ENCODE assay signal across 8 mouse cellular contexts in genomic region chr14:21748142-21748870, GRCm38 (mm10). TPM values are rescaled to one million over a fixed set of nuclear protein-coding genes. Genes with fewer than 3 reads are reported as not detected.
DNase-seq lines count a peak whose midpoint lies in the region; ATAC-seq and TF ChIP-seq lines count a peak whose summit lies in the region.

No protein-coding gene starts in this region.

- DNase-seq in layer of hippocampus, adult 2 months (ENCODE audit: low spot score in 2 of 2): peak in 1 of 2 experiments; percentile 71
- no peak for DNase-seq in layer of hippocampus, adult 9-11 months
- DNase-seq in 416B (ENCODE audit: low read depth): peak; percentile 57
- peak; percentile 56 for DNase-seq in cerebellum, adult 8-10 months
- DNase-seq in hindbrain, postnatal 0 days (ENCODE audit: low spot score): peak; percentile 58
- peak; percentile 72 for DNase-seq in retina, embryonic 14.5 days (ENCODE audit: low spot score)
- DNase-seq in layer of hippocampus, adult 8-10 months (ENCODE audit: low spot score in 2 of 2): no peak

- H3K4me1 ChIP-seq in hindbrain, postnatal 0 days (ENCODE audit: insufficient read depth, low read length): 0 out of 2 replicates have a peak, but pooled peaks cover 5% of the 10 kb centered on the region

- H3K79me2 ChIP-seq in C2C12 (ENCODE audit: control insufficient read depth, insufficient read depth): peaks cover 29% of the 10 kb centered on the region

- no peaks in the 10 kb centered on the region for H3K27me3 ChIP-seq in C2C12 (ENCODE audit: control insufficient read depth, insufficient read depth, insufficient read length)
- no peaks in the 10 kb centered on the region for H3K27me3 ChIP-seq in hindbrain, postnatal 0 days (ENCODE audit: insufficient read depth, low read length)

- 42% methylated on average over 15 of the region's 15 CpGs for WGBS in hindbrain, postnatal 0 days

- H3K79me3 ChIP-seq in C2C12 (ENCODE audit: low read depth): peaks cover 23% of the 10 kb centered on the region

- H3K4me2 ChIP-seq in hindbrain, postnatal 0 days (ENCODE audit: low read depth, low read length): no peak overlapping the region

- TF ChIP-seq CTCF in layer of hippocampus, adult 2 months (conservative IDR thresholded peaks at IDR 0.05): peak; percentile 81
- TF ChIP-seq CTCF in C2C12 (IDR thresholded peaks at IDR 0.05; ENCODE audit: control insufficient read depth, insufficient read depth, insufficient read length): no peak
- peak; percentile 64 for TF ChIP-seq CTCF in hindbrain, postnatal 0 days (IDR thresholded peaks at IDR 0.05; ENCODE audit: low read depth)

- H3K36me3 ChIP-seq in C2C12 (ENCODE audit: control insufficient read depth, insufficient read depth): no peaks in the 10 kb centered on the region
- no peaks in the 10 kb centered on the region for H3K36me3 ChIP-seq in hindbrain, postnatal 0 days (ENCODE audit: insufficient read depth, low read length)

- peak overlapping the region; percentile 5 for H3ac ChIP-seq in C2C12 (ENCODE audit: control insufficient read depth, insufficient read length, low read depth)

- no peak overlapping the region for H3K4me3 ChIP-seq in layer of hippocampus, adult 2 months
- no peak overlapping the region for H3K4me3 ChIP-seq in C2C12 (ENCODE audit: insufficient read depth, poor library complexity, severe bottlenecking)
- no peak overlapping the region for H3K4me3 ChIP-seq in hindbrain, postnatal 0 days (ENCODE audit: low read length)

- no peak overlapping the region for H3K9ac ChIP-seq in hindbrain, postnatal 0 days (replicated peaks; ENCODE audit: low read length)

- no peak for ATAC-seq in hindbrain, postnatal 0 days

- no peak overlapping the region for H3K27ac ChIP-seq in layer of hippocampus, adult 2 months
- H3K27ac ChIP-seq in hindbrain, postnatal 0 days: no peak overlapping the region

- no peaks in the 10 kb centered on the region for H3K9me3 ChIP-seq in hindbrain, postnatal 0 days (ENCODE audit: low read length)

TF ChIP-seq in C2C12, 6 proteins besides CTCF, POLR2A, EP300 and RAD21:
- no peak for TF ChIP-seq USF1 (IDR thresholded peaks at IDR 0.05; ENCODE audit: low read depth)
- TF ChIP-seq MYOD1 (IDR thresholded peaks at IDR 0.05; ENCODE audit: control insufficient read depth, insufficient read length, low read depth): peak; percentile 99
- no peak for TF ChIP-seq CEBPB (IDR thresholded peaks at IDR 0.05; ENCODE audit: low read depth)

RNA-seq across cellular contexts. Expression of gene Samd8, which starts 2.0 kb away (rescaled TPM):
- 10 to 100 TPM; 79.3 to 82.6 TPM for total RNA-seq in layer of hippocampus, adult 2 months (2021)
- polyA plus RNA-seq in C2C12 (2012; fragmentation: generic; extraction: Trizol): 7.8 TPM
- 62.4 and 71.8 TPM in 2 replicates for total RNA-seq in hindbrain, postnatal 0 days (2014; rRNA removed)
- 24.9 and 25.5 TPM in 2 replicates for polyA plus RNA-seq in hindbrain, postnatal 0 days (2015; fragmentation: Nextera tagmentation; extraction: Ambion mirVana)
- 10 to 100 TPM; 70.0 to 85.8 (median 81.0) TPM for total RNA-seq in layer of hippocampus, adult 8-10 months (2022)

RNA-seq across cellular contexts. Expression of gene Dusp13, which starts 2.7 kb away (rescaled TPM):
- under 1 TPM; 0.32 to 0.84 TPM for total RNA-seq in layer of hippocampus, adult 2 months (2021)
- polyA plus RNA-seq in C2C12 (2012; fragmentation: generic; extraction: Trizol): 2.7 TPM
- not detected in 2 replicates for total RNA-seq in hindbrain, postnatal 0 days (2014; rRNA removed)
- polyA plus RNA-seq in hindbrain, postnatal 0 days (2015; fragmentation: Nextera tagmentation; extraction: Ambion mirVana): 0.25 and 0.71 TPM in 2 replicates
- total RNA-seq in layer of hippocampus, adult 8-10 months (2022): 1 to 10 TPM in 1 of 4 experiments, under 1 TPM in 2, not detected in 1; 0.37 to 1.1 (median 0.67) TPM

RNA-seq across cellular contexts. Expression of gene Dupd1, which starts 33.9 kb away (rescaled TPM):
- under 1 TPM in 1 of 2 experiments, not detected in 1; 0.42 TPM for total RNA-seq in layer of hippocampus, adult 2 months (2021)
- polyA plus RNA-seq in C2C12 (2012; fragmentation: generic; extraction: Trizol): 0.04 TPM
- total RNA-seq in hindbrain, postnatal 0 days (2014; rRNA removed): not detected in 2 replicates
- 0.29 TPM in 1 of 2 replicates, not detected in the other for polyA plus RNA-seq in hindbrain, postnatal 0 days (2015; fragmentation: Nextera tagmentation; extraction: Ambion mirVana)
- under 1 TPM in 2 of 4 experiments, not detected in 2; 0.30 to 0.34 TPM for total RNA-seq in layer of hippocampus, adult 8-10 months (2022)

Comparison
In these comparisons a context has a peak if more than half of its experiments do, and no peak if none do; other contexts are left out.
1. DNase-seq: peak in 416B (single experiment), cerebellum, adult 8-10 months (single experiment), hindbrain, postnatal 0 days (single experiment) and retina, embryonic 14.5 days (single experiment); none in layer of hippocampus, adult 9-11 months (single experiment) and layer of hippocampus, adult 8-10 months (0 of 2).